Mouse (Mus musculus) central nervous system, embryonic 14 days (tissue): ENCODE results near the gene Svs3b. TPM values are rescaled to one million over a fixed set of nuclear protein-coding genes. Genes with fewer than 3 reads are reported as not detected.

ENCODE experiments used
- polyA plus RNA-seq: library from polyadenylated mRNA; depleted of rRNA; stranded (reverse); fragments of >200 nt; gene quantifications from 2 replicates; pipeline ENCODE4 v1.2.3, GENCODE M21; 2012; rRNA removed

The Svs3b gene
- polyA plus RNA-seq = not detected in 2 replicates

GRCm38 (mm10) chr2:164256540-164256939, at the start of gene Svs3b:
Gene Svs3b (minus strand): TSS chr2:164256640.

GRCm38 (mm10) chr2:164288968-164289367, 32.5 kb upstream of the Svs3b start, which contains the start of gene Svs3a:
Gene Svs3a (plus strand): TSS chr2:164289268.

GRCm38 (mm10) chr2:164278359-164278758, 21.9 kb upstream of the Svs3b start, which contains the start of gene Svs4:
Gene Svs4 (minus strand): TSS chr2:164278459.

GRCm38 (mm10) chr2:164238366-164238765, 18.1 kb downstream of the Svs3b start, which contains the start of gene Svs2:
Gene Svs2 (minus strand): TSS chr2:164238466.

GRCm38 (mm10) chr2:164221522-164221921, 34.9 kb downstream of the Svs3b start, which contains the start of gene Wfdc15b:
Gene Wfdc15b (minus strand): TSS chr2:164221660.

Other genes with a start within 250 kb of the Svs3b start
- gene Pabpc1l, start 231.2 kb downstream of the Svs3b start, polyA plus RNA-seq = 3.1 and 3.9 TPM in 2 replicates
- 20.1 and 23.7 TPM in 2 replicates for gene Stk4, start 186.3 kb downstream of the Svs3b start, polyA plus RNA-seq
- 31.5 and 36.4 TPM in 2 replicates for gene Tomm34, start 185.5 kb downstream of the Svs3b start, polyA plus RNA-seq
- gene Kcns1, start 85.5 kb downstream of the Svs3b start, polyA plus RNA-seq = 0.68 and 1.5 TPM in 2 replicates
- gene Wfdc5, start 73.9 kb downstream of the Svs3b start, polyA plus RNA-seq = not detected in 2 replicates
- not detected in 2 replicates for gene Wfdc12, start 66.0 kb downstream of the Svs3b start, polyA plus RNA-seq
- gene Wfdc15a, start 56.5 kb downstream of the Svs3b start, polyA plus RNA-seq = not detected in 2 replicates
- gene Wfdc15b, start 35.0 kb downstream of the Svs3b start, polyA plus RNA-seq = not detected in 2 replicates
- gene Svs2, start 18.2 kb downstream of the Svs3b start, polyA plus RNA-seq = not detected in 2 replicates
- gene Svs4, start 21.8 kb upstream of the Svs3b start, polyA plus RNA-seq = not detected in 2 replicates
- not detected in 2 replicates for gene Svs3a, start 32.6 kb upstream of the Svs3b start, polyA plus RNA-seq
- not detected in 2 replicates for gene Svs6, start 60.1 kb upstream of the Svs3b start, polyA plus RNA-seq
- gene Svs5, start 76.1 kb upstream of the Svs3b start, polyA plus RNA-seq = not detected in 2 replicates
- gene Slpi, start 132.5 kb upstream of the Svs3b start, polyA plus RNA-seq = 0.16 and 1.3 TPM in 2 replicates
- gene Rbpjl, start 146.5 kb upstream of the Svs3b start, polyA plus RNA-seq = 0.17 and 0.74 TPM in 2 replicates
- gene Matn4, start 148.5 kb upstream of the Svs3b start, polyA plus RNA-seq = 14.9 and 118 TPM in 2 replicates
- 3.3 and 8.2 TPM in 2 replicates for gene Sdc4, start 187.2 kb upstream of the Svs3b start, polyA plus RNA-seq
- gene Sys1, start 200.3 kb upstream of the Svs3b start, polyA plus RNA-seq = 53.1 and 56.8 TPM in 2 replicates
- gene Gm20458, start 204.3 kb upstream of the Svs3b start, polyA plus RNA-seq = 10.3 and 10.7 TPM in 2 replicates
- gene Trp53tg5, start 217.1 kb upstream of the Svs3b start, polyA plus RNA-seq = not detected in 2 replicates
- 9.6 and 11.6 TPM in 2 replicates for gene Dbndd2, start 229.5 kb upstream of the Svs3b start, polyA plus RNA-seq
- gene Pigt, start 240.9 kb upstream of the Svs3b start, polyA plus RNA-seq = 82.2 and 101 TPM in 2 replicates